Mouse (Mus musculus): ENCODE measurements around the gene Gm49368. TPM values are rescaled to one million over a fixed set of nuclear protein-coding genes. Genes with fewer than 3 reads are reported as not detected.

Gene Gm49368
- total and polyA plus RNA-seq, 3 experiments: not detected

- peaks cover 0 to 3% of the 10 kb centered on the region in 2 experiments; a peak in 1 of 4 replicates for H3K4me1 ChIP-seq (ENCODE audit: control insufficient read depth in 1 of 2, insufficient read depth in 2 of 2, low read length in 2 of 2)
- DNase-seq (ENCODE audit: low read depth, low spot score): peak; percentile 77
- 0 out of 2 replicates have a peak overlapping the region, but pooled peaks have one; percentile 17 for H3K9ac ChIP-seq (ENCODE audit: control insufficient read depth, low read depth, low read length, poor library complexity, severe bottlenecking)
- H3K36me3 ChIP-seq (ENCODE audit: control insufficient read depth in 1 of 2, insufficient read depth in 2 of 2, low read length in 2 of 2): no peaks in the 10 kb centered on the region; a peak in 1 of 4 replicates
- H3K79me2 ChIP-seq (ENCODE audit: control insufficient read depth, insufficient read depth, low read length, poor library complexity): no peaks in the 10 kb centered on the region
- H3K27ac ChIP-seq (ENCODE audit: control insufficient read depth, low read depth, low read length): no peak overlapping the region
- peak; percentile 81 for TF ChIP-seq ETS1 (IDR thresholded peaks at IDR 0.05; ENCODE audit: low read depth, low read length)
- no peak for TF ChIP-seq CTCF (IDR thresholded peaks at IDR 0.05 in 2 of 3, conservative IDR thresholded peaks at IDR 0.05 in 1 of 3; ENCODE audit: control insufficient read depth in 1 of 3, insufficient read depth in 1 of 3, low read depth in 2 of 3, low read length in 3 of 3, poor library complexity in 1 of 3, severe bottlenecking in 1 of 3)
- no peak for TF ChIP-seq HCFC1 (IDR thresholded peaks at IDR 0.05; ENCODE audit: low read depth, low read length)
- no peak for TF ChIP-seq MYB (IDR thresholded peaks at IDR 0.05; ENCODE audit: low read depth, low read length)
- TF ChIP-seq POLR2AphosphoS5 (IDR thresholded peaks at IDR 0.05; ENCODE audit: borderline replicate concordance, low read depth, low read length): no peak
- 0 out of 2 replicates have a peak, but pooled peaks have one; percentile 31 for TF ChIP-seq RCOR1 (IDR thresholded peaks at IDR 0.05; ENCODE audit: low read depth, low read length)
- TF ChIP-seq GATA1 (IDR thresholded peaks at IDR 0.05; ENCODE audit: low read depth, low read length): peak; percentile 49
- peak; percentile 58; the same call in 1 of the 2 replicates for TF ChIP-seq MXI1 (IDR thresholded peaks at IDR 0.05; ENCODE audit: low read depth, low read length)
- TF ChIP-seq SIN3A (IDR thresholded peaks at IDR 0.05; ENCODE audit: low read length): peak; percentile 57
- no peak for TF ChIP-seq GABPA (IDR thresholded peaks at IDR 0.05; ENCODE audit: low read depth, low read length)
- TF ChIP-seq EP300 (IDR thresholded peaks at IDR 0.05; ENCODE audit: low read depth in 1 of 2, low read length in 2 of 2): peak; percentile 6 to 24; a peak in 1 of 4 replicates
- TF ChIP-seq ZC3H11A (IDR thresholded peaks at IDR 0.05; ENCODE audit: low read depth, low read length): no peak
- TF ChIP-seq TCF12 (IDR thresholded peaks at IDR 0.05; ENCODE audit: low read depth, low read length): 0 out of 2 replicates have a peak, but pooled peaks have one; percentile 8
- peak; percentile 60; the same call in 1 of the 2 replicates for TF ChIP-seq ELF1 (IDR thresholded peaks at IDR 0.05; ENCODE audit: low read depth, low read length)
- no peak for TF ChIP-seq MAFK (IDR thresholded peaks at IDR 0.05; ENCODE audit: borderline replicate concordance, low read depth, low read length)
- H3K27me3 ChIP-seq (ENCODE audit: control insufficient read depth in 1 of 2, insufficient read depth in 2 of 2, low read length in 2 of 2): peaks cover 0 to 4% of the 10 kb centered on the region in 2 experiments; a peak in 3 of 4 replicates
- no peaks in the 10 kb centered on the region for H3K9me3 ChIP-seq (replicated peaks; ENCODE audit: insufficient read depth, low read length)
- H3K4me3 ChIP-seq (ENCODE audit: control insufficient read depth in 1 of 2, insufficient read depth in 1 of 2, low read depth in 2 of 2, low read length in 2 of 2): peak overlapping the region in 1 of 2 experiments; percentile 9; a peak in 2 of 4 replicates
These were observed 3.1 kb downstream of the Gm49368 start for GRCm38 (mm10) chr7:128065547-128065946.

- TF ChIP-seq RCOR1 (IDR thresholded peaks at IDR 0.05; ENCODE audit: low read depth, low read length) (peak; percentile 87), SMC3 (IDR thresholded peaks at IDR 0.05; ENCODE audit: low read depth, low read length) (no peak), MYC (IDR thresholded peaks at IDR 0.05; ENCODE audit: low read depth, low read length) (no peak), MAFK (IDR thresholded peaks at IDR 0.05; ENCODE audit: borderline replicate concordance, low read depth, low read length) (no peak), BHLHE40 (IDR thresholded peaks at IDR 0.05; ENCODE audit: borderline replicate concordance, low read depth, low read length) (no peak), ELF1 (IDR thresholded peaks at IDR 0.05; ENCODE audit: low read depth, low read length) (peak; percentile 60), GABPA (IDR thresholded peaks at IDR 0.05; ENCODE audit: low read depth, low read length) (no peak), EP300 (IDR thresholded peaks at IDR 0.05; ENCODE audit: low read depth in 1 of 2, low read length in 2 of 2) (peak in 1 of 2 experiments; percentile 65; a peak in 2 of 4 replicates), GATA1 (IDR thresholded peaks at IDR 0.05; ENCODE audit: low read depth, low read length) (peak; percentile 69), KAT2A (conservative IDR thresholded peaks at IDR 0.05; ENCODE audit: low read depth, low read length) (no peak)
- Histone ChIP-seq H3K27me3 (ENCODE audit: control insufficient read depth in 1 of 2, insufficient read depth in 2 of 2, low read length in 2 of 2) (peaks cover 8% of the 10 kb centered on the region in 2 experiments), H3K4me1 (ENCODE audit: control insufficient read depth in 1 of 2, insufficient read depth in 2 of 2, low read length in 2 of 2) (peaks cover 0 to 3% of the 10 kb centered on the region in 2 experiments; a peak in 1 of 4 replicates), H3K36me3 (ENCODE audit: control insufficient read depth in 1 of 2, insufficient read depth in 2 of 2, low read length in 2 of 2) (no peaks in the 10 kb centered on the region; a peak in 1 of 4 replicates), H3K9ac (ENCODE audit: control insufficient read depth, low read depth, low read length, poor library complexity, severe bottlenecking) (no peak overlapping the region), H3K4me3 (ENCODE audit: control insufficient read depth in 1 of 2, insufficient read depth in 1 of 2, low read depth in 2 of 2, low read length in 2 of 2) (no peak overlapping the region), H3K79me2 (ENCODE audit: control insufficient read depth, insufficient read depth, low read length, poor library complexity) (no peaks in the 10 kb centered on the region), H3K27ac (ENCODE audit: control insufficient read depth, low read depth, low read length) (no peak overlapping the region), H3K9me3 (replicated peaks; ENCODE audit: insufficient read depth, low read length) (no peaks in the 10 kb centered on the region)
- peak; percentile 55 for DNase-seq (ENCODE audit: low read depth, low spot score)
These were observed 5.4 kb downstream of the Gm49368 start for GRCm38 (mm10) chr7:128067847-128068246.
